Mouse (Mus musculus) cortical plate, adult 2 months (tissue): ENCODE measurements at regions not wholly inside any gene's neighbourhood (a gene's known extent, or its start where the extent isn't known, plus 50 kb on each side); places are given as distances from the start of the nearest gene placed in this dataset.

Experiments used
- H3K27ac ChIP-seq: fragments of 200-500 bp; 2 replicates; pipeline ENCODE4 v1.5.1; 2012; ENCODE audit warnings: low read length, control low read depth, inconsistent platforms; ENCODE audit not compliant: insufficient read depth
- H3K4me1 ChIP-seq: fragments of 200-500 bp; 2 replicates; pipeline ENCODE4 v1.6.1; 2011; ENCODE audit warnings: low read length; ENCODE audit not compliant: control insufficient read depth, insufficient read depth
- H3K4me3 ChIP-seq: fragments of 200-500 bp; 2 replicates; pipeline ENCODE4 v1.5.1; 2011; ENCODE audit warnings: mild to moderate bottlenecking, low read length, control low read depth; ENCODE audit not compliant: insufficient read depth
- CTCF ChIP-seq: fragments of 200-500 bp; IDR thresholded peaks from 2 replicates; pipeline ENCODE4 v1.5.1; 2011; ENCODE audit warnings: mild to moderate bottlenecking, control low read depth, low read length; ENCODE audit not compliant: insufficient read depth; ENCODE audit errors: extremely low read depth
- POLR2A ChIP-seq: fragments of 200-500 bp; IDR thresholded peaks from 2 replicates; pipeline ENCODE4 v1.6.1; 2011; ENCODE audit warnings: mild to moderate bottlenecking, low read length, control low read depth; ENCODE audit not compliant: insufficient read depth; ENCODE audit errors: extremely low read depth

DNA sequence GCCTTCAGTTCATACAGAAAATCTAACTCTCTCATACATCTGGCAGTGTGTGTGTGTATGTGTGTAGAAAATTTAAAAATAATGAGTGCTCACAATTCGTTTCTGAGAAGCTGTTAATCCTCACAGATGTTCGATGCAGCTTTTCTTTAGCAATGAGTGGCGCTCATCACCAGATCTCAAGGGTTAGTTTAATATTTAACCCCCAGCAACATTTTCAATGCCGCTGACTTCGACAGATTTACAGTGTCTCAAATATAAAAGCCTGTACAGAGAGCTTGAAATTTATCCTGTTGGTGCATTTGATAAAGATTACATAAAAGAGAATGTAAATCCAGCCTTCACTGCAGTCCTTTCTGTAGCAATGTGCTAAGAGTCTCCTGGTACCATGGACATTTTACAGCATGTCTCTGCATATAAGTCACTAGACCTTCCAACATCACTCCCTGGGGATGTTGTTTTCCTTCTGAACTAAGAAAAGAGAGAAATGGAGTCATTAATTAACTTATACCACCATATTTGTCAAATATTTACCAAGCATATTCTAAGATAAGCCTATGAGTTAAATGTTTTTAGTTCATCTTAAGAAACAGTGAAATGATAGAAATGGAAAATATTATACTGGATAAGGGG lies 670.8 kb upstream of the Kirrel3 start:
- Histone ChIP-seq H3K4me1 (no peaks in the 10 kb centered on the region), H3K27ac (no peak overlapping the region), H3K4me3 (no peak overlapping the region)
- TF ChIP-seq CTCF (no peak), POLR2A (no peak)

DNA sequence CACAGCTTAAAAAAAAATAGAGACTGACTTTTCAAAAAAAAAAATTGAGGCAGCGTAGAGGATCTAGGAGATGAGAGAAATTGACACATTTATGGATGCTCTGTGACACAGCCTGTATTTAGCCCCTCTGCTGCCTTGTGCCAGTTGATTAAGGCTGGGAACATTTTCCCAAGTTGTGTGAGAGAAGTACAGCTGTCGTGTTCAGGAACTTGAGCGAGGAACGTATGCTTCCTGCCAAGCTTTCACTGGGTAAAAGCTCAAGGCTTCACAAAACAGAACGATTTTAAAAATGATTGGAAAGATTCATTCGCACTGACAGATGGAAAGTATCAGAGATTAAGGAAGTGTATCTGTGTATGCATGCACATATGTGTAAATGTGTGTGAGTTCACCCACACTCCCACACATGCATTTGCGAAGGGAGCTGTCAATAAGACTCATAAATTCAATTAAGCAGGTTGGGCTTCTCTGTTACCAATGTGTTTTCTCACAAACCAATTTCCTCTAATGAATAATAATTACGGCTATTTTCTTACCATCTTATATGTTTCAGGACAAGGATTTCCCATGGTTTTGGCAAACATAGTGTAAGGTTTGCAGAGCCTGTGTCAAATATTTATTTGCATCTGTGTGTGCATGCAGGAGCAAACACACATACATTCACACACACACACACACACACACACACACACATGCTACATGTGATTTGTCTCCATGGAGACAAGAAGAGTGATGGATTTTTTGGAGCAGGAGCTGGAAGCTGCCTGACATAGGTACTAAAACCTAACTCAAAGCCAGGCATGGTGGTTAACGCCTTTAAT lies 662.9 kb upstream of the Kirrel3 start:
- Histone ChIP-seq H3K4me1 (no peaks in the 10 kb centered on the region; the same call in 1 of the 2 replicates), H3K4me3 (no peak overlapping the region), H3K27ac (no peak overlapping the region)
- TF ChIP-seq CTCF: no peak
- TF ChIP-seq POLR2A: no peak

DNA sequence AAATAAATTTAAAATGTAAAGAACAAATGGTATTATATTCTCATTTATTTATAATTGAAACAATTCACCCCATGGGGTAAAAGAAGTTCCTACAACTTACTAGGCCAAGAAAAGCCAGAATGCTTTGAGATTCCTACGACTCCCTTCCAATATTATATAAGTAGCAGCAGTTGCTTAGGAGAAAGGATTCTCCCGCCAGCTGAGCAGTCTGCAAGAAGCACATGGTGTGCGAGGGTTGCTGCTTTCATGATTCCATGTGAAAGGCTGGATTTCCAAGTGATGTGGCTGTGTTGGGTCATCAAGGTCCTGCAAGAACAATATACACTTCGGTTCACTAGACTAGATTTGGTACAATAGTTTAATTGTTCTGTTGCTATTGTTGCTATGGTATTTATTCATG lies 659.6 kb upstream of the Kirrel3 start:
- TF ChIP-seq CTCF: no peak
- no peak for TF ChIP-seq POLR2A
- Histone ChIP-seq H3K4me3 (no peak overlapping the region), H3K27ac (no peak overlapping the region), H3K4me1 (no peaks in the 10 kb centered on the region; the same call in 1 of the 2 replicates)

DNA sequence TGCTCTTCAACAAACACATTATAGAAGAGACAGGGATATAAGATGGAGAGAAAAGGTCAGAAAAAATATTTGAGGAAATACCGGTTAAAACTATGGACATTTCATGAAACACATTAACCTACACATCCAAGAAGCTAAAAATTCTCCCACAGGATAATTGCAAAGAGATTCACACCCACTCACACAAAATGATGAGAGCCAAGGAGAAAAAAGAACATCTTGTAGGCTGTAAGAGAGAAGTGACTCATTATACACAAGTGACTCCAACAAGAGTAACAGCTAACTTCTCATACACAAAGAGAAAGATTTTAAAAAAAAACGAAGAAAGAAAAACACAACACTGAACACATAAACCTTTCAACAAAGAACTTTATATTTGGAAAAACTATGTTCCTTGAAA lies 658.3 kb upstream of the Kirrel3 start:
- TF ChIP-seq POLR2A (no peak), CTCF (no peak)
- H3K27ac ChIP-seq: no peak overlapping the region
- H3K4me3 ChIP-seq: no peak overlapping the region
- H3K4me1 ChIP-seq: no peaks in the 10 kb centered on the region; the same call in 1 of the 2 replicates

DNA sequence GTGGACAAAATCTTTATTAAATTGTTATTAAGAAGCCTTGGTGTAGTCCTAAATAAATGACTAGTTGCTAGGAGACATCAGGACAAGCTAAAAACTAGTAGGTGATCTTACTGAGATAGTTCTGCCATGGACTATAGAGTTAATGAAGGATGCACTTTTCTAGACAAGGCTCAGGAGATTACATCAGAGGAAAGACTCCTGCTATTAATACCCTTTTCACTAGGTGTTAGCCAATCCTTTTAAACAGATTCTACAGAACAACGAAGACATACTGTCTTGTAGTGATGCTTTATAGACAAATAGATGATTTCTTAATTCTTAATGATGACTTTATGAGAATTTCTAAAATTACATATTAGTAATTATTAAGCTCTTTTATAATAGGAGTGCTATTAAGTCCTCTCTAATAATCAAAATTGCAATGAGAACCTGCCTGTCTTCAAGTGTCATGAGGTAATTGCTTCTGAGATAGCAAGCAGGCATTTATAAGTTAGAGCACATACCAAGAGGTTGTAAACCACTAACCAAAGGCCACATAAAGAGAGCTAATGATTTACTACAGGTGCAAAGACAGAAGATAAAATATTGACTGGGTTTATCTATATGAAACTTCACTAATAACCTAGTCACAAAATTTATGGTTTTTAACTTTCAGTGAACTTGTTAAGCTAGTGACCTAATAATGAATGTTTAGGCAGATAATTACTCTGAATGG lies 647.9 kb upstream of the Kirrel3 start:
- Histone ChIP-seq H3K4me1 (no peaks in the 10 kb centered on the region), H3K4me3 (no peak overlapping the region), H3K27ac (no peak overlapping the region)
- TF ChIP-seq CTCF (no peak), POLR2A (no peak)

DNA sequence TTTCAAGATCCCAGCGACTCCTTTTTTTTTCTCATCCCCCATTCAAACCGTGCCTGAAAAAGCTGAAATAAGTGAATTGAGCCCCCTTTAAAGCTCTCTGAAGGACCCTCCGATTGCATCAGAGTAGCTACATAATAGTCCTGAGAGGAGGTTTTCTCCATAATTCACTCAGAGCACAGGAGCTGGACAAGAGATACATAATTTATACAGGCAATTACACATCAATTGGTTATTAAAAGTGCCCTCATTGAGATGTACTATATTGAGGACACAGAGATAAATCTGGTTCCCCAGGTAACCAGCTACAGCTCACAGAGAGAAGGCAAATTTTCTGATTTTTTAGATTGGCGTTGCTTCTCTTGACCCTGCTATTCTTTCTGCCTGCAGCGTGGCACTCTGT lies 636.1 kb upstream of the Kirrel3 start:
- Histone ChIP-seq H3K4me3 (no peak overlapping the region), H3K27ac (no peak overlapping the region), H3K4me1 (no peaks in the 10 kb centered on the region)
- TF ChIP-seq POLR2A (no peak), CTCF (no peak)

DNA sequence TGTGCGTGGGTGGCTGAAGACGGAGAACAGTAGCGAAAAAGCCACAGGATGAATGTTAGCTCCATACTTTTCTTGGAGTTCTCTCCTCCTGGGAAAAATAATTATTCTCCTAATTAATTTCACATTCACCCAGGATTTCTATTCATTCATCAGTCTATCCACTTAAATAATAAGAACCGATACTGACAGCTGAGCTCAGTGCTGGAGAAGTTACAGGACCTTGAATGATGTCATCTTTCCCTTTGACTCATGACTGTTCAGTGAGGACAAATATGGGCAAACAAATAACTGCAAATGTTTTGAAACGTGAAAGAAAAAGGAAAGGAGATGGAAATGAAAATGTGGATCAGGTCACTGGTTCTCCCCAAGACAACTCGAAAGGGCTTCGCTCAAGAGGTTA lies 635.7 kb upstream of the Kirrel3 start:
- H3K4me1 ChIP-seq: no peaks in the 10 kb centered on the region
- no peak overlapping the region for H3K27ac ChIP-seq
- TF ChIP-seq POLR2A (no peak), CTCF (no peak)
- no peak overlapping the region for H3K4me3 ChIP-seq

DNA sequence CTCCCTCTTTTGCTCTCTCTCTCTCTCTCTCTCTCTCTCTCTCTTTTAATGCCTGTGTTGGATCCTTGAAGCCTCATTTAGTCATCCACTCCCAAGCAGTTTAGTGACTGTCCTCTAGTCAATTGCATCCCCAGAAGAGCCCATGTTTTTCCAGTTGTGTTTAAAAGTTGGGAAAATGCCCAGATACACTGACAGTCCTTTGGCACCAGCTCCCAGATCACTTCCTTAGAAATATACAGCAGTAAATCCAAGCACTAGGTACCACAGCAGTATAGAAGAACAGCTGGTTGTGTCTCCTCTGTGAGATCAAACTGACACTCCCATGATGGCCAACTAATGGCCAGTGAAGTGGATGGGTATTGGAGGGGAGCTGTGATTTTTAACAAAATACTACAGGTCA lies 634.7 kb upstream of the Kirrel3 start:
- H3K27ac ChIP-seq: no peak overlapping the region
- no peak overlapping the region for H3K4me3 ChIP-seq
- TF ChIP-seq CTCF: no peak
- no peak for TF ChIP-seq POLR2A
- no peaks in the 10 kb centered on the region for H3K4me1 ChIP-seq

DNA sequence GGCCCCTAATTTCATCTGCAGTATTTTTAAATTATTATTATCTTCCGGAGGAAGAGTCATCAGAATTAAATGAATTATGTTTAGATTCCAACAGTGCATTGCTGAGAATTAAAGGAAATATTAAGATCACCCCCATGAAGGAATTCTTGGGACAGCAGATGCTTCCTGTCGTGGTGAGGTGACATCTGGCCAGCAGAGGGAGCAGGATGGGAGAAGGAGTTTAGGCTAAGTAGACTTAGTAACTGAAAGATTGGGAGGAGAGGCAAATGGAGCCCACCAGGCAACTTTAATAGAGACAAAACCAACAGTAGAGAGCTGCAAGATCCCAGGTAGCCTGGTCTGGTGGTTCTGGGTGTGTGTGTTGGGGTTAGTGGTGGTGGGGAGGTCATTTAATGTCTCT lies 629.5 kb upstream of the Kirrel3 start:
- no peak overlapping the region for H3K27ac ChIP-seq
- TF ChIP-seq CTCF (peak; percentile 50), POLR2A (no peak)
- H3K4me3 ChIP-seq: no peak overlapping the region
- H3K4me1 ChIP-seq: no peaks in the 10 kb centered on the region
